Mouse (Mus musculus): Measurements from ENCODE around the gene Dcst2. TPM values are rescaled to one million over a fixed set of nuclear protein-coding genes. Genes with fewer than 3 reads are reported as not detected.
A peak's percentile ranks its signal among the peaks of the same experiment; 100 is the strongest.

The Dcst2 gene
- total and polyA plus RNA-seq, 3 experiments, result 0.06 TPM; not detected in 2

- DNase-seq (ENCODE audit: low read depth, low spot score), result peak; percentile 61
- Histone ChIP-seq H3K4me3 (ENCODE audit: control insufficient read depth in 1 of 2, insufficient read depth in 1 of 2, low read depth in 2 of 2, low read length in 2 of 2) (no peak overlapping the region), H3K9me3 (replicated peaks; ENCODE audit: insufficient read depth, low read length) (no peaks in the 10 kb centered on the region), H3K9ac (ENCODE audit: control insufficient read depth, low read depth, low read length, poor library complexity, severe bottlenecking) (no peak overlapping the region), H3K27me3 (ENCODE audit: control insufficient read depth in 1 of 2, insufficient read depth in 2 of 2, low read length in 2 of 2) (no peaks in the 10 kb centered on the region), H3K36me3 (ENCODE audit: control insufficient read depth in 1 of 2, insufficient read depth in 2 of 2, low read length in 2 of 2) (peaks cover 0 to 4% of the 10 kb centered on the region in 2 experiments; a peak in 1 of 4 replicates), H3K79me2 (ENCODE audit: control insufficient read depth, insufficient read depth, low read length, poor library complexity) (no peaks in the 10 kb centered on the region), H3K27ac (ENCODE audit: control insufficient read depth, low read depth, low read length) (no peak overlapping the region), H3K4me1 (ENCODE audit: control insufficient read depth in 1 of 2, insufficient read depth in 2 of 2, low read length in 2 of 2) (peaks cover 0 to 9% of the 10 kb centered on the region in 2 experiments; a peak in 1 of 4 replicates)
- TF ChIP-seq POLR2A (IDR thresholded peaks at IDR 0.05; ENCODE audit: control insufficient read depth in 1 of 2, insufficient read depth in 1 of 2, low read depth in 1 of 2, low read length in 2 of 2, poor library complexity in 1 of 2) (0 out of 4 replicates have a peak, but pooled peaks of 1 of the 2 experiments have one; percentile 18), CTCF (IDR thresholded peaks at IDR 0.05 in 2 of 3, conservative IDR thresholded peaks at IDR 0.05 in 1 of 3; ENCODE audit: control insufficient read depth in 1 of 3, insufficient read depth in 1 of 3, low read depth in 2 of 3, low read length in 3 of 3, poor library complexity in 1 of 3, severe bottlenecking in 1 of 3) (peak; percentile 73 to 99 (median 76)), TBP (IDR thresholded peaks at IDR 0.05; ENCODE audit: low read depth, low read length) (no peak), ZC3H11A (IDR thresholded peaks at IDR 0.05; ENCODE audit: low read depth, low read length) (peak; percentile 45), CHD2 (IDR thresholded peaks at IDR 0.05; ENCODE audit: low read length) (0 out of 2 replicates have a peak, but pooled peaks have one; percentile 15), RAD21 (IDR thresholded peaks at IDR 0.05; ENCODE audit: low read depth, low read length) (peak; percentile 31), JUND (IDR thresholded peaks at IDR 0.05; ENCODE audit: low read depth, low read length) (no peak), SMC3 (IDR thresholded peaks at IDR 0.05; ENCODE audit: low read depth, low read length) (peak; percentile 74), MAZ (IDR thresholded peaks at IDR 0.05; ENCODE audit: low read depth, low read length) (peak; percentile 85; the same call in 1 of the 2 replicates), BHLHE40 (IDR thresholded peaks at IDR 0.05; ENCODE audit: borderline replicate concordance, low read depth, low read length) (0 out of 2 replicates have a peak, but pooled peaks have one; percentile 18)
Measured at GRCm38 (mm10) chr3:89378394-89379067, 16.8 kb downstream of the Dcst2 start.

- H3K4me3 ChIP-seq (ENCODE audit: control insufficient read depth in 1 of 2, insufficient read depth in 1 of 2, low read depth in 2 of 2, low read length in 2 of 2), result no peak overlapping the region
- no peak overlapping the region for H3K9ac ChIP-seq (ENCODE audit: control insufficient read depth, low read depth, low read length, poor library complexity, severe bottlenecking)
- no peak for DNase-seq (ENCODE audit: low read depth, low spot score)
- peaks cover 0 to 6% of the 10 kb centered on the region in 2 experiments; a peak in 1 of 4 replicates for H3K4me1 ChIP-seq (ENCODE audit: control insufficient read depth in 1 of 2, insufficient read depth in 2 of 2, low read length in 2 of 2)
- no peaks in the 10 kb centered on the region for H3K9me3 ChIP-seq (replicated peaks; ENCODE audit: insufficient read depth, low read length)
- no peaks in the 10 kb centered on the region for H3K79me2 ChIP-seq (ENCODE audit: control insufficient read depth, insufficient read depth, low read length, poor library complexity)
- TF ChIP-seq MAX (IDR thresholded peaks at IDR 0.05; ENCODE audit: low read length) (no peak), ZC3H11A (IDR thresholded peaks at IDR 0.05; ENCODE audit: low read depth, low read length) (no peak), E2F4 (IDR thresholded peaks at IDR 0.05; ENCODE audit: borderline replicate concordance, low read depth, low read length) (no peak), ZMIZ1 (IDR thresholded peaks at IDR 0.05; ENCODE audit: low read depth, low read length) (no peak), RAD21 (IDR thresholded peaks at IDR 0.05; ENCODE audit: low read depth, low read length) (no peak), NELFE (IDR thresholded peaks at IDR 0.05; ENCODE audit: low read depth, low read length) (no peak), UBTF (IDR thresholded peaks at IDR 0.05; ENCODE audit: borderline replicate concordance, insufficient read depth, low read depth, low read length) (no peak), TCF12 (IDR thresholded peaks at IDR 0.05; ENCODE audit: low read depth, low read length) (no peak), SIN3A (IDR thresholded peaks at IDR 0.05; ENCODE audit: low read length) (no peak), KAT2A (conservative IDR thresholded peaks at IDR 0.05; ENCODE audit: low read depth, low read length) (no peak), USF2 (IDR thresholded peaks at IDR 0.05; ENCODE audit: borderline replicate concordance in 1 of 2, insufficient read depth in 1 of 2, low read depth in 1 of 2, low read length in 2 of 2) (no peak)
- no peak overlapping the region for H3K27ac ChIP-seq (ENCODE audit: control insufficient read depth, low read depth, low read length)
- H3K27me3 ChIP-seq (ENCODE audit: control insufficient read depth in 1 of 2, insufficient read depth in 2 of 2, low read length in 2 of 2), result no peaks in the 10 kb centered on the region
- no peaks in the 10 kb centered on the region for H3K36me3 ChIP-seq (ENCODE audit: control insufficient read depth in 1 of 2, insufficient read depth in 2 of 2, low read length in 2 of 2)
Measured at GRCm38 (mm10) chr3:89379388-89380131, 17.8 kb downstream of the Dcst2 start.
